Mouse (Mus musculus) gastrocnemius, adult 18-20 months (tissue): ENCODE data around the gene Ahcyl1. TPM values are rescaled to one million over a fixed set of nuclear protein-coding genes. Genes with fewer than 3 reads are reported as not detected.

Experiments used
- DNase-seq: peaks from one replicate; pipeline ENCODE4 v3.0.0; 2021; ENCODE audit warnings: low spot score
- total RNA-seq, 2 experiments: library from RNA; stranded (reverse); gene quantifications; 2 replicates each; pipeline ENCODE4 v1.2.3; 2021

Gene Ahcyl1
- total RNA-seq, 2 experiments from 2014 or later: 25.0 to 30.9 TPM

DNA sequence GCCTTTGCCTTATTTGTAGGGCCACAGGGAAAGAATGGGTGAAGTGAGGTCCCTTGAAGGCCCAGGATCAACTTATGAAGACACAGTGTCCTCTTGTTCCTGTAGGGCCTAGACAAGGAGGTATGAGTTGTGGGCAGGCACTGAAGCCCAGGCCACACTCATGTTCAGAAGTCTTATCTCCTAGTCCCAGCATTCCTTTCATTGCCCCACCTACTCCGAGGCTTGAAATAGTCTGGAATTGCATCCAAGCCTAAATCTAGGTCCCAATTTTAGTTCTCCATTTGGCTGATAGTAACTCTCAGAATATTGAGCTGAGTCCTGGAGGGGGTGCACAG lies 8.0 kb upstream of the Ahcyl1 start:
- DNase-seq: no peak

DNA sequence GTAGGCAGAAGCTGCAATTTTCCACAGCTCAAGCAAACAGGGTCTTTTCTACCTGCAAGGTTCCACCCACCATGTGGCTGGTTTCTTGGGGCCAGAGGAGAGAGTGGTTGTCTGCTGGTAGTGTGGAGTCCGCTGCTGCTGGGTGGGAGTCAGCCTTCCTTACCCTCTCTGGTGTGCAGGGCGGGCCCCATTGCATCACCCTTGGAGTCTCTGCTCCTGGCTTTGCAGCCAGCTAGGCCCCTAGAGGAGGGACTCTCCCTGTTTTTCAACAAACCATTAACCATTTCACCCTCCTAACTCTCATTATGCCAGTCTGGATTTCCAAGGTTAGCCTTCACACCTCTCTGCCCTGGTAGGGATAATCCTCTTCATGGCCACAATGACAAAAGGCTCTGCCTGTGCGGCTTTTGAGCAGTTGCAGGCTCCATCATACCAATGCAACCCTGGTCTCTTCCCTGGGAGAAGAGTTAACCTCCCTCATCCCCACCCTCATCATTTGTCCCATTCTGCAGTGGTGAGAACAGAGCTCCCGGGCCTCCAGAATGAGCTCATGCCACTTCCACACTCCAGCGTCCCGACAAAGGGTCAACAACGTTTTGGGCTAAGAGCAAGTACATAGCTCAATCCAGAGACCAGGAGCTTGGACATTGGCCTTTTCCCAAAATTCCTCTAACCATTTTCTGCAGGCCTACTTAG lies 7.5 kb upstream of the Ahcyl1 start:
- peak; percentile 77 for DNase-seq

DNA sequence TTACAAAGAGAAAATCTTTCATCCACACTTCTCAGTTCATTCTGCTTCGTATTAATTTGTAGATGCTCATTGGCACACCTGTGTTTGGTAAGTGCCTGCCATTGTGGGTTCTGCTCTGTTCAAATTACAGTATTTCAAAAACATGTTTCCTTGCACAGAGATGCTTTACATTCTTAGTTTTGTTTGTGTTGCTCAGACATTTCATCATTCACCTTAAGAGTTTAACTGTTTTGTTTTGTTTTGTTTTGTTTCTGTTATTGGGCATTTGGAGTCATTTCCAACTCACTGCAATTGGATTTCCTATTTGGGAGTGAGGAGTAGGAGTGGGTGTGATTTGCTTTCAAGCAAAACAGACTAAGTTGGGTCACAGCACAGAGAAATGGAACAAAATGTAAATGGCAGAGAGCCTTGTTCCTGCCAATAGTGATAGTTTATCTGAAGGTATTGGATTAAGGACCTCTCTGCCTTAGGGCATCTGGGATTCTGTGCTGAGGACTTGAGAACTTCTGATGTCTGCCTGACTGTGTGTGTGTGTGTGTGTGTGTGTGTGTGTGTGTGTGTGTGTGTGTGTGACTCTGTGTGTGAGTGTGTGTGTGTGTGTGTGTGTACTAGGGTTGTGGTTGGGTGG lies 5.5 kb upstream of the Ahcyl1 start:
- no peak for DNase-seq

DNA sequence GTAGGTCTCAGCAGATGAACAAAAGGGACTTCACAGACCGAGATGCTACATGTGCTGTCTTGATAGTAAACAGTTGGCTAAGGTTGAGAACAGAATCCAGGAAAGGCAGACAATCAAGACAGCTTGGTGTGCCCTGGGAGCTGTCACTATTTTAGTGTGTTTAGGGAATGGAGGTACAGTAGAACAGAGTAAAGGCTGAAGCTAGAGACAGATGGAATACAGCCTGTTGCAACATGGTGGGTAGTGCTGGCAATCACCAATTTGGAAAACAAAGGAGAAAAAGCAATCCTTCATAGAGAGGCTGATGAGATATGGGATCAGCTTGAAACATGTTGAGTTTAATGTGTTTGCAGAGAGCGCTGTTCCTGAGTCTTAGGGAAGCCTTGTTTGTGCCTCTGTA lies 4.3 kb upstream of the Ahcyl1 start:
- no peak for DNase-seq

DNA sequence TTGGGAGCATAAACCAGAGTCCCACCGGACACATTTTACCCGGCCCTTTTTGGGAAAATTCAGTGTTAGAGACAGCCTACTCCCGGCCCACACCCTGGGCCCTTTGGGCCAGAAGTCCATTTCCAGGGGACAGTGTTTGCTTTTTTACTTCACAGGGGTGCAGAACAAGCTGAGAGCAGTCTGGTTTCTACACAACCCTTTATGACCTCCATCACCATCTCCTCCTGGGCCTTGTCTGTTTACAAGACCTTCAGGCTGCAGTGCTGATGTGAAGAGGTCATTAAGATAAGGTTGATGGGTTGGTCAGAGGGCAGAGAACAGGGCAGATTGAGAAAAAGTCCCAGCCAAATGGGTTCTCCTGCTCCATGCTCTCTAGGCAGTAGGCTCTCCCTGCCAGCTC lies 550 bp upstream of the Ahcyl1 start:
- no peak for DNase-seq

DNA sequence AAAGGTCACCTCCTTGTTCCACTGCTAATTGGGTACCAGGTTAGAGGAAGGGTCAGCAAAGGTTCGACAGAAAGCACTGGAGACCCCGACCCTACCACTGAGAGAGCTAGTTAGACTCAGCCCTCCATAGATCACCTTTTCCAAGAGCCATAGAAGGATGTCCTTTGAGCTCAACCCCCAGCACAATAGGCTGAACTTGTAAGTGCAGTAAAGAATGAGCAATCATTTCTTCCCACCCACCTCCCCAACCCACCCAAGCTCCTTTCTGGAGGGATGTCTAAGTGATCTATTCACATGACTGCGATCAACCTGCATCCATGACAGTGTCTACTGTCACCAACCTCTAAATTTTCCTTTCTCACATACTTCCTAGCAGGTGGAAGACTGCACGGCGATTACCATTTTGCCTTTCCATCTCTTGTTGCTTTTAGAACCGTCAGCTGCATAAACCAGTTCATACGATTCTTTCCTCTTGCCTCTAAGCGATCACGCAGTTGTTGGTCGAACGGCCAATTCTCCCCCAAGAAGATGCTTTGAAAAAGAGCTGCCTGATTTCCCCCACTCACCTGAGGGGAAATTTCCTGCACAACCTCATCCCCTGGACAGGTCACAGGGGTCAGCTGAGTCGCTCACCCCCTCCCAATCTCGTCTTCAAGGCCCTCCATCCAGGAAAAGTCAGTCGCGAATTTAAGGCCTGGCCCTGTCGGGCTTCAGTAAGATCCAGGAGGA lies 977 bp downstream of the Ahcyl1 start:
- no peak for DNase-seq

DNA sequence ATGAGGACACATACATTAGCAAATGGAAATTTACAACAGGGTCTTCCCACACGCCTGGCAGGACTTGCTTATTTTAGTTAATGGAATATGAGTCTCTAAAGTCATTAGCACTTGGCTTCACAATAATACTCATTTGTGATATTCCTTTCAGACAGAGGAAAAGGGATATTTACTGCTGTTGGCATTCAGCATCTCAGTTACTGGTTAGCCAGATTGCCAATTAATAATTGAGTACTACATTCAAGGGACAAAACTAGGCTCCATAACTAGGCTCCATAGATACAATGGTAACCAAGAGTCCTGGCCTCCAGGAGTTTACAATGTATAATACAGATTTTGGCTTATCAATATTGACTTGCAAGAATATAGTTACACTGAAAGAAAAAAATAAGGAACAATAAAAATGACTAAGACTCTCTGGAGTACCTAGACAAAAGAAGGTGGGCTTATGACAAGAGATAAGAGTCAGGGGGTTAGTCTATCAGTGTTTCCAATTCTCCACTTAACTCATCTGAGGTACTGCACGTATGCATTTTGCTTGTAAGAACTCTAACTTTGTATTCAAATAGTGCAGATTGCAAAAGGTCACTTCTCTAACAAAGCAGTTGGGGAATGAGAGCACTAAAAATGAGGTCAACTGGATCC lies 2.0 kb downstream of the Ahcyl1 start:
- DNase-seq: no peak

DNA sequence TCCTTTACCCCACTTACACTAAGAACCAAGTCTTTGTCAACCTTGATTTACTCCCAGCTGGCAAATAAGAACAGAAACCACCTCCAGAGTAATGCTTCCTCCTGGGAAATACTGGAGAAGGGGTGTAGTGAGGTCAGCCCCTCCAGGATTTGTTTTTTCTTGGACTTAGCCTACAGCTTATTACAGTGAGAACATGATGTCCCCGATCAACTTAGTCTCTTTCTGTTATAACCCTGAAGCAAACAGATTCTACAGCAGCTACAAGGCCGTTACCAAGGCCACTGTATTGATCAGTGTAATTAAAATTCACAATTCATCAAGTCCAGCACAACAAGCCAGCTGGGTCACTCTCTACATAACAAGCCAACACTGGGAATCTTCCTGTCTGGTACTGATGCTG lies 6.0 kb downstream of the Ahcyl1 start:
- DNase-seq: no peak

DNA sequence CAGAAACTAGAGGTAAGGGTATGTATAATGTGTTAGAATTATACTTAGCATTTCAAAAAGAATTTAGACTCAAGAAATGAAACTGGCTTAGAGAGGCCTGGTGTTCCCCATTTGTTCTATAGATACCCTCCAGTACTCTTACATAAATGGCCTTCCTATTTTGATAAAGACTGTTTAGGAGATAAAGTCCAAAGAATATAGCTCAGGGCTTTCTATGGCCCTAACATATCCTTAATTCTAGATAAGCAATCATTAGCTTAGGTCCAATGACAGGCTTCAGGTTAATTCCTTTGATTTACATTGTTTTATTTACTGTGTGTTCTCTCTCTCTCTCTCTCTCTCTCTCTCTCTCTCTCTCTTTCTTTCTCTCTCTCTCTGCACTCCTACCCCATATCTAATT lies 7.1 kb downstream of the Ahcyl1 start:
- DNase-seq: no peak

DNA sequence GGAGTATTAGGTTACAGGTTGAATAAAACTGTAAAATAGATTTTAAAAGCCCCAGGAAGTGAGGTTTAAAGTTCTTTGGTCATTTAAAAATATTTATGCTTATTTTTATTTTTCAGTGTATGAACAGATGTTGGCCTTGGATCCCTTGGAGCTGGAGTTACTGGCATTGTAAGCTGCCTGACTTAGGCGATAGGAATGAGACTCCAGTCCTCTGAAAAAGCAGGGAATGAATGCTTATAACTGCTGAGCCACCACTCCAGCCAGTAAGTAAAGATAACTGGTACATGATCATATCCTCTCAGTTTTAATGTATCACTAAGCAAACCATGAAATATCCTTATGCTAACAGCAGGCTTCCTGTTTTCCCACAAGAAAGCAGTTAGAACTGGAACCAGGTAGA lies 8.1 kb downstream of the Ahcyl1 start:
- DNase-seq: no peak

DNA sequence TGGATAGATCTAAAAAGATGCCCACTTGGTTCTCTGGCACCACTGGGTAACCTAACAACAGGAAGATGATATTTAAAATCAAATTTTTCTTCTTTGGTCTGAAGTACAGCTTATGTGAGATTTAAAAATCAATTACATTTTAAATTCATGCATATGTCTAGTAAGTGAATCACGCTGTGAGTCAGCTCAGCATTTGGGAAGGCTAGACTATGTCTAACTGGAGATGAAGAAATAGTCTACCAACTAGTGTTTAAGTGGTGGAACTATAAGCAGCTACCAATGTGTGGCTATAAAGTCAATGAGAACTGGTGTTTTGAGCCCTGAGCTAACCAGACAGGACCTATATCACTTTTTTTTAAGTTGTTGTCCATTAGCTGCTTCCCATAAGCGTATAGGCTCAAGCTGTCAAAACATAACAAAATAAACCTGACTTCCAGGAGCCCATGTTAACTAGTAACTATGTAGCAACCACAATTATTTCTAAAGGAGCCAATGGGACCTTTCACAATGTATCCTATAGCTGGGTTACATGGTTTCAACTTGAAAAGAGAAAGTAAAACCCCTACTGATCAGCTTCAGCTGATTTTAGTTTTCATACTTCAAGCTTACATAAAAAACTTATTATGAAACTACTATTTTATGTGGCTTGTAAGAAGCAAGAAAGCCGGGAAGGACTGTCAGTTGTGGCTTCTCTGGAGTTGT lies 9.9 kb downstream of the Ahcyl1 start:
- no peak for DNase-seq

DNA sequence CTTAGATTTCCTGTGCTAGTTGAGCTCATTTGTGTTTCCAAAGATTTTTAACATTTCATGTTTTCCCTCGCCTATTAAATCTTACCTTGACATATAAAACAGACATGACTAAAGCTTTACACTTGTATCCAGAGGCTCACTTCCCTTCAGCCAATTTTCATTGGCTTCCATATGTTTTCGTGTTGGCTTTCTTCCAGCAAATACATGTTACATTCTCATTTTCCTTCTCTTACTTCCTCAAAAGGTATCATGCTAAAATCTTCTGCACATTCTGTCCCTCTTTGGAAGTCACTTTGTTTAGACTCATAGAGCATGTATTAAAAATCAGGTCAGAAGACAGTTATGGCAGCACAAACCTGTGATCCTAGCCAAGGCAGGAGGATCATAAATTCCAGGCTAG lies 10.7 kb downstream of the Ahcyl1 start:
- no peak for DNase-seq

DNA sequence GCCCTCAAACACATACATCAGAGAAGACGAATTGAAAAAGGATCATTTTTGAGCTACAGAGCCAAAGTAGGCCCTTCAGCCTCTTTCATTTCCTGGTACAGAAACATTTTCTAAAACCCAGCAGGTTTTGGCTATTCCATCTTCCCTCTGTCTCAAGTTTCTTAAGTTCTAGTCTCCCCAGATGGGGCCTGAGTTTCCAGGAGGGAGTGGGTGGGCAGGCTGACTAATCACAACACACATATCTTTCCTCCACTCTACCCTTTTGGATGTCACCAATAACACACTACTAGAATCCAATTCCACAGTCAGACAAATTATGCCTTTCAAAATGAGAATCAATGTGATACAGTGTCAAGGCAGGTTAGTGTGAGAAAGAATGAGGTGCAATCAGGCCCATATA lies 12.8 kb downstream of the Ahcyl1 start:
- DNase-seq: no peak

DNA sequence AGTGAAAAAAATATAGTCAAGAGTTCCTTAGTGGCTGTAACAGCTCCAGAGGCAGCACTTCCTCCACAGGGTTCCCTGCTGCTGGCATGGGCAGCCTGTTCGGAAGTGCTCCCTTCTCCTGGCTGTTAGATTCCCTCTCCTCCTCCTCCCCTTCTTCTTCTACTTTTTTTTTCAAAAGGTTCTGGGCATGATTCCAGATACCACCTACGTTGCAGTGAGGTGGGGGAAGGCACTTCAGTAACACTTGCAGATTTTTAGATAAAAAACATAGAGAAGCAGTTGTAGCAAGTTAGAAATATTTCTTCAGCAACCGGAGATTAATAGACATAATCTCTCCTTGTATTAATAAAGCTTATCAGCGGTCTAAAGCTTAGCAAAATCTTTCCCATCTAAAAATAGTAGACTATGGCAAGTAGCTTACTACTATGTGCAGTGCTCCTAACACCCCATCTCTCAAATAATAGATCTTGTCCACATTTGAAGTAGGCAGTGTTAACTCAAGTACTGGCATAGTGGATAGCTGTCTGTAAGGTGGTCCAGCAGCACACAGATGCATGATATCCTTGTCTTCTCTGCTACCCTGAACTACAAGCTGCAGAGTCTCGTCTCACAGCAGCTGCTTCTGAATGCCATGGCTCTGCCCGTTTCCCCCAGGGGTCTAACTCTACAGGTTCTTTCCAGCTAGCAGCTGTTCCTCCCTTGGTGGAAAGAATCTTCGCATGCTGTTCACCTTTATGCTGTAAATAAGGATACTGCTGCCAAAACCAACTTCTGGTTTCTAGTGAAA lies 15.4 kb downstream of the Ahcyl1 start:
- DNase-seq: no peak

DNA sequence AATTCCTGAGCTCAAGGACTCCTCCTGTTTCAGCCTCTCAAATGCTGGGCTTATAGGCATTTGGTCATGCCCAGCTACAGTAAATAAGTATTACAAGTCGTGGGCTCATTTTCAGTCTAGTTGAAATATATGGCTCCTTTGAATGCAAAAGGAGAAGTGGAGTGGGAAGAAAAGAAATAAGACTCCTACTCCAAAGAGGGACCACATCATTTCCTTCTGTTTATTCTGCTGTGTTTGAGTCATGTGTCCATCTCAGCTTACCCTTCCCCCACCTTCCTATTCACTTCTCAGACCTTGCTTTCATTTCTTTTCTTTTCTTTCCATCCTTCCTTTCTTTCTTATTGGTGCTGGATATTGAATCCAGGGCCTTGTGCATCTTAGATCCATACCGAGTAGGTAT lies 24.9 kb downstream of the Ahcyl1 start:
- no peak for DNase-seq

DNA sequence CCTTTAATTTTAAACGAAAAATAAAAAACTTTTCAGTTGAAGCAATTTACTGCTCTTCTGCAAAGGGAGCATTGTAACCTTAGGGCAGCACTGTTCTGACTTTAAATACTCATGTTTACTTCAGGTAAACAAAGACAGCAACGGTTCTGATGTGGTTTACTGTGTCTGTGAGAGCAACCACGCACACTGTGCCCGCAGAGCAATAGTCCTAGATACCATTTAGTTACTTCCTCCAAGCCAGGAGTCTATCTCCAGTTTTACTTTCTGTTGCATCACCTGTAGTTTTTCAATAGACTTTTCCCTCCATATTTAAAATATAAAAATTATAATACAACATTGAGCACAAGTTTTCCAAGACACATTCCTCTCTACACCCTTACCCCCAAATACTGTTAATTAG lies 25.9 kb downstream of the Ahcyl1 start:
- no peak for DNase-seq

DNA sequence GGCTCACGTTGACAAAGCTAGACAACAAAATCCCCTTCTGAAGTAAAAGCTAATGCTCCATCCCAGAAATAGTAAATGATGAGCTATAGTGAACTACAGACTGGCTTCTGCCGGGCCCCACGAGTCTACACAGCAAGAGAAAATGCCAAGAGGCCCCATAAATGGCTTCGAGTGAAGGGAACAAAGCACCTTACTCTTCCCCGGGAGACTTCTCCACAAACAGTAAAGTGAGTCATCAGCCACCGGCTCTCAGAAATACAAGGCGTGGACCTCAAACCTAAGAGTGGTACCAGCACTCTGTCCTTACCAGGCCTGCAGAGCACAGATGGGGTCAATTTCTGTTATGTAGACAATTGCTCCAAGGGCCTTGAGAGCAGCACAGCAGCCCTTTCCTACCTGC lies 27.6 kb downstream of the Ahcyl1 start:
- no peak for DNase-seq

DNA sequence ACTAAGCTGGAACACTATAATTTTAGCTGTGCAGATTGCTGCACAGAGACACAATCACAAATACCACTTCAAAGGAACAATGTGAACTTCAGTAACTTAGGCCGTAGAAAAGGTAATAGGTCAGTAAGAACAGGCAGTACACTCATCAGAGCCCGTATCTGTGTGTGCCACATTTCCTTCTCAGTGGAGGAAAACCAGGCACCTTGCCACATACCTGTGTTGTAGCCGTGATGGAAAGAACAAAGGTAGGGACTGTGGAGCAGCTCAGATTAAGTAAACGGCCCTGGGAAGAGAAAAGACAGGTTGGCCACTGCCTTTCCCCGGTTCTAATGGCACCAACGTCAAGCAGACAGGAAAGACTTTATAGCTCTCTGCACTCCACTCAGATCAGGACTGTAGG lies 28.9 kb downstream of the Ahcyl1 start:
- DNase-seq: no peak

DNA sequence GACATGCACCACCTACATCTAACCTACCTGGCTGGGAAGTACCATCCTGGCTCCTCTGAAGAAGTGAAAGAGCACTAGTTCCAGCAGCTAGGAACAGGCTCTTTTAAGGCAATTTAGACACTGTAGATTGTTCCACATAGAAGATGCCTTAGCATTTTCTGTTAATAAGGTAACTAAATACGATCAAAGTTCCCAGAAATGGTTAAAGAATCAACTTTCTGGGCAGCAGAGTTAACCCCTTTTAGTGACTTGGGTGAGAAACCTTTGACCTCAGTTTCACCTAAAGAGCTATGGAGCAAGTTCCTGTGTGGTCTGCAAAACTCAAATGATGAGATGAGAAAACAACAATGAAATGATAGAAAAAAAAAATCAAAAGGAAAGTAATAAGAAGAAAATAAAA lies 31.7 kb downstream of the Ahcyl1 start:
- DNase-seq: no peak

DNA sequence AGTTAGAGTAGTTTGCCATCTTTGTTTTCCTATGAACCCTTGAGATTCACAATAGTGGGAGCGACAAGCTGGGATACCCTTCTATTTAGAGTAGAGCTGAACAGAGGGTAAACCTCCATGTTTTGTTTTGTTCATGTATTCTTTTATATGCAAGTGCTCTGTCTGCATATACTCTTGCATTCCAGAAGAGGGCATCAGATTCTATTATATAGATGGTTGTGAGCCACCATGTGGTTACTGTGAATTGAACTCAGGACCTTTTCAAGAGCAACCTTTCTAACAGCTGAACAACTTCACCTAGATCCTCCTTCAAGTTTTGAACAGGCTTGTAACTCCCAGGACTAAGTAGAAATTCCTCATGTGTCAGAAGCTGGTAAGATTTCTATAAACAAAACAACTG lies 37.4 kb downstream of the Ahcyl1 start:
- no peak for DNase-seq

DNA sequence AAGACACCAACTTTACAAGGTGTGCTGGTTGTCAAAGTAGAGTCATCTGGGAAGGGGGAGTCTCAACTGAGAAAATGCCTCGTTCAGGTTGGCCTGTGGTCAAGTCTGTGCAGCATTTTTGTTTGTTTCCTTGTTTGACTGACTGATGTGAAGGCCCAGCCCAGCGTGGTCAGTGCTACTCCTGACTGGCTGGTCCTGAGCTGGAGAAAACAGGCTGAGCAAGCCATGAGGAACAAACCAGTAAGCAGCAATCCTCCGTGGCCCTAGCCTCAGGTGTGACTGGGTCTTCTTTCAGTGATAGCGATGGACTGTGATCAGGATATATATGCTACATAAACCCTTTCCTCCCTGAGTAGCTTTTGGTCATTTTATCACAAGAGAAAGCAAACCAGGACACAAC lies 39.5 kb downstream of the Ahcyl1 start:
- DNase-seq: no peak
